Mouse (Mus musculus): ENCODE measurements around the gene Lage3.

- TF ChIP-seq POLR2A (IDR thresholded peaks at IDR 0.05; ENCODE audit: borderline replicate concordance, extremely low read depth, low read depth, low read length) (peak; percentile 79; the same call in 1 of the 2 replicates), CTCF (IDR thresholded peaks at IDR 0.05; ENCODE audit: insufficient read depth, low read length) (no peak)
Observed at GRCm38 (mm10) chrX:74312540-74313464, 40.6 kb downstream of the Lage3 start, which contains the start of gene Fam50a.
